Mouse (Mus musculus) right cerebral cortex, postnatal 4 days (tissue): Measurements from ENCODE around the gene Fam83e.
A peak's percentile ranks its signal among the peaks of the same experiment; 100 is the strongest.

Experiments
- DNase-seq: peaks from one replicate; pipeline ENCODE4 v3.0.0-alpha.2; 2022

Gene Fam83e

GRCm38 (mm10) chr7:45742338-45742737, 21.3 kb downstream of the Fam83e start:
- no peak for DNase-seq

- peak; percentile 66 for DNase-seq
These were observed 23.4 kb downstream of the Fam83e start for GRCm38 (mm10) chr7:45744387-45744786.

- DNase-seq, result no peak
These were observed 25.5 kb downstream of the Fam83e start for GRCm38 (mm10) chr7:45746518-45746917.

GRCm38 (mm10) chr7:45747450-45747849, 26.4 kb downstream of the Fam83e start:
- no peak for DNase-seq

GRCm38 (mm10) chr7:45748110-45748509, 27.1 kb downstream of the Fam83e start:
- DNase-seq, result no peak

- no peak for DNase-seq
These were observed 28.4 kb downstream of the Fam83e start for GRCm38 (mm10) chr7:45749401-45749800.

GRCm38 (mm10) chr7:45750162-45750561, 29.1 kb downstream of the Fam83e start:
- no peak for DNase-seq

GRCm38 (mm10) chr7:45755703-45756102, 34.7 kb downstream of the Fam83e start:
- no peak for DNase-seq

- no peak for DNase-seq
These were observed 38.4 kb downstream of the Fam83e start for GRCm38 (mm10) chr7:45759400-45759799.

GRCm38 (mm10) chr7:45760151-45760550, 39.1 kb downstream of the Fam83e start:
- DNase-seq, result no peak

GRCm38 (mm10) chr7:45765995-45766394, 45.0 kb downstream of the Fam83e start:
- no peak for DNase-seq

- DNase-seq, result no peak
These were observed 45.8 kb downstream of the Fam83e start for GRCm38 (mm10) chr7:45766764-45767163.

- DNase-seq, result no peak
These were observed 46.5 kb downstream of the Fam83e start for GRCm38 (mm10) chr7:45767500-45767899.

GRCm38 (mm10) chr7:45770427-45771082, 49.5 kb downstream of the Fam83e start:
- no peak for DNase-seq

- no peak for DNase-seq
These were observed 50.1 kb downstream of the Fam83e start for GRCm38 (mm10) chr7:45771101-45771500.

- DNase-seq, result no peak
These were observed 54.2 kb downstream of the Fam83e start for GRCm38 (mm10) chr7:45775237-45775636.
